Mouse (Mus musculus) limb, embryonic 11.5 days (tissue): ENCODE measurements around the gene Dock1. TPM values are rescaled to one million over a fixed set of nuclear protein-coding genes. Genes with fewer than 3 reads are reported as not detected.

Source experiments
- ATAC-seq: fragments of 200-750 bp; cut with Nextera tagmentation; 2 replicates; pipeline ENCODE4 v1.8.0; 2017; ENCODE audit warnings: low read depth; ENCODE audit not compliant: insufficient number of reproducible peaks, low FRiP score, low TSS enrichment
- DNase-seq: peaks from one replicate; pipeline ENCODE4 v3.0.0-alpha.2; 2015; ENCODE audit warnings: low spot score
- H3K27ac ChIP-seq: fragments of 300-500 bp; sonication (generic); replicated peaks from 2 replicates; pipeline ENCODE4 v1.5.1; 2014; ENCODE audit warnings: low read depth, mild to moderate bottlenecking, low read length
- H3K27me3 ChIP-seq: fragments of 300-500 bp; sonication (generic); 2 replicates; pipeline ENCODE4 v1.6.1; 2014; ENCODE audit warnings: mild to moderate bottlenecking, low read length, mixed read lengths; ENCODE audit not compliant: control insufficient read depth, insufficient read depth
- H3K36me3 ChIP-seq: fragments of 300-500 bp; sonication (generic); 2 replicates; pipeline ENCODE4 v1.6.1; 2014; ENCODE audit warnings: mild to moderate bottlenecking, low read length, moderate library complexity, mixed read lengths; ENCODE audit not compliant: control insufficient read depth, insufficient read depth
- H3K4me1 ChIP-seq: fragments of 300-500 bp; sonication (generic); 2 replicates; pipeline ENCODE4 v1.6.1; 2014; ENCODE audit warnings: low read length, mixed read lengths; ENCODE audit not compliant: control insufficient read depth, insufficient read depth
- H3K4me2 ChIP-seq: fragments of 300-500 bp; sonication (generic); 2 replicates; pipeline ENCODE4 v1.6.1; 2014; ENCODE audit warnings: low read depth, mild to moderate bottlenecking, moderate library complexity; ENCODE audit not compliant: severe bottlenecking
- H3K4me3 ChIP-seq: fragments of 300-500 bp; sonication (generic); 2 replicates; pipeline ENCODE4 v1.5.1; 2014; ENCODE audit warnings: low read depth, low read length
- H3K9ac ChIP-seq: fragments of 300-500 bp; sonication (generic); 2 replicates; pipeline ENCODE4 v1.6.1; 2014; ENCODE audit warnings: mild to moderate bottlenecking, low read length
- H3K9me3 ChIP-seq: fragments of 300-500 bp; sonication (generic); 2 replicates; pipeline ENCODE4 v1.6.1; 2016; ENCODE audit warnings: low read length; ENCODE audit not compliant: control insufficient read depth
- WGBS: fragments of 180-500 bp; shearing (Covaris S2); extraction: QIAGEN DNeasy Blood & Tissue Kit; methylation state at CpG from one replicate; pipeline ENCODE4 v1.1.7; 2014; 5-methylcytosine and 5-hydroxymethylcytosine counted together
- polyA plus RNA-seq: library from polyadenylated mRNA; unstranded; fragments of >200 nt; fragmentation: Nextera tagmentation; extraction: Ambion mirVana; gene quantifications from 2 replicates; pipeline ENCODE4 v1.2.1, GENCODE M21; 2014

The Dock1 gene
- polyA plus RNA-seq, 1 experiment from 2014 or later, result 42.7 TPM

GRCm38 (mm10) chr7:134700001-134700400 is 29.5 kb downstream of the Dock1 start:
- no peak for ATAC-seq

DNA sequence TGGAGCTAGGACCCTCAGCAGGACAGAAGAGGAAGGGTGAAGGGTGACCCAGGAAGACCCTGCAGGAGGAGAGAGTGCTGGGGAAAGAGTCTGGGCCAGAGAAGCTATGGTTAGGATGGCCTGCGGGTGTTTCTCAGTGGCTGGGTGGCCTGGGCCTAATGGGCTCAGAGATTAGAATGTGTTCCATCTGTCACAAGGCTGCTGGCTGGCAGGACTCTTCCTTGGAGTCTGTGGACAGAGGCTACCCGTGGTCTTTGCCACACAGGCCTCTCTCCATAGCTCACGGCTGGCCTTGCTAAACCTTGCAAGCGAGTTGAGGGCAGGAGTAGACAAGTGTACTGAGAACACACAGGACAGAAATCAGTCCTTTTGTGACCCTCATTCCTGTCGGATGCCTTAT is 32.0 kb downstream of the Dock1 start:
- H3K27me3 ChIP-seq, result no peaks in the 10 kb centered on the region
- ATAC-seq (no peak), DNase-seq (no peak)
- H3K9me3 ChIP-seq, result no peaks in the 10 kb centered on the region
- H3K36me3 ChIP-seq, result no peaks in the 10 kb centered on the region
- no peak overlapping the region for H3K4me2 ChIP-seq
- no peak overlapping the region for H3K4me3 ChIP-seq
- H3K4me1 ChIP-seq, result peaks cover 7% of the 10 kb centered on the region; the same call in 1 of the 2 replicates
- WGBS, result 67% methylated on average over 5 of the region's 5 CpGs
- H3K27ac ChIP-seq, result no peak overlapping the region
- H3K9ac ChIP-seq, result no peak overlapping the region

More at GRCm38 (mm10) chr7:134700001-134700400, 29.5 kb downstream of the Dock1 start:
- Histone ChIP-seq H3K4me2 (no peak overlapping the region), H3K9ac (no peak overlapping the region), H3K4me3 (no peak overlapping the region), H3K4me1 (peaks cover under 1% of the 10 kb centered on the region; the same call in 1 of the 2 replicates), H3K9me3 (no peaks in the 10 kb centered on the region), H3K27me3 (no peaks in the 10 kb centered on the region), H3K27ac (no peak overlapping the region), H3K36me3 (no peaks in the 10 kb centered on the region)
- 87% methylated on average over 5 of the region's 5 CpGs for whole genome bisulfite sequencing
- DNase-seq, result no peak

DNA sequence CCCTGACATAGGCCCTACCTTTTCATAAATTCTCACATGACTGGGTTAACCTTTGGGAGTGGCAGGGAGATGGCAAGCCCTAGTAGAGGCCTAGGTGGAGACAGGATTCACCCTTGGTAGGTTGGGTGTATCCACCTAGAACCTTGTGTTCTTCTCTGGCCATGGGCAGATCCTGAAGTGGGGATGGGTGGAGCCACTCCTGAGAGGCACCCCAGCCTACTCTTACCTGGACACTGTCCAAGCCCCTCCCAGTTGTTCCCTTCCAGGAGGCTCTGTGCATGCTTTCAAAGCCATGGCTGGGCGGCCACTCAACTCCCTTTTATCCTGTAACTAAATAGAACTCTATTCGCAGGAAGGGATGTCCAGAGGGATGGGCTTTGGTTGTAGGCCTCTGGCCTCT is 33.2 kb downstream of the Dock1 start:
- Histone ChIP-seq H3K27me3 (no peaks in the 10 kb centered on the region), H3K27ac (no peak overlapping the region), H3K9ac (no peak overlapping the region), H3K36me3 (no peaks in the 10 kb centered on the region), H3K4me1 (peaks cover 8% of the 10 kb centered on the region; the same call in 1 of the 2 replicates), H3K4me2 (no peak overlapping the region), H3K4me3 (no peak overlapping the region), H3K9me3 (no peaks in the 10 kb centered on the region)
- 95% methylated on average over 2 of the region's 2 CpGs for WGBS
- no peak for ATAC-seq
- DNase-seq, result no peak

GRCm38 (mm10) chr7:134709226-134709853 is 38.9 kb downstream of the Dock1 start:
- H3K4me2 ChIP-seq, result no peak overlapping the region
- no peaks in the 10 kb centered on the region for H3K36me3 ChIP-seq
- 34% methylated on average over 5 of the region's 5 CpGs for WGBS
- H3K4me3 ChIP-seq, result no peak overlapping the region
- no peaks in the 10 kb centered on the region for H3K9me3 ChIP-seq
- H3K27me3 ChIP-seq, result no peaks in the 10 kb centered on the region
- peaks cover 13% of the 10 kb centered on the region; the same call in 1 of the 2 replicates for H3K4me1 ChIP-seq
- H3K27ac ChIP-seq, result no peak overlapping the region
- ATAC-seq, result no peak
- H3K9ac ChIP-seq, result no peak overlapping the region
- no peak for DNase-seq

DNA sequence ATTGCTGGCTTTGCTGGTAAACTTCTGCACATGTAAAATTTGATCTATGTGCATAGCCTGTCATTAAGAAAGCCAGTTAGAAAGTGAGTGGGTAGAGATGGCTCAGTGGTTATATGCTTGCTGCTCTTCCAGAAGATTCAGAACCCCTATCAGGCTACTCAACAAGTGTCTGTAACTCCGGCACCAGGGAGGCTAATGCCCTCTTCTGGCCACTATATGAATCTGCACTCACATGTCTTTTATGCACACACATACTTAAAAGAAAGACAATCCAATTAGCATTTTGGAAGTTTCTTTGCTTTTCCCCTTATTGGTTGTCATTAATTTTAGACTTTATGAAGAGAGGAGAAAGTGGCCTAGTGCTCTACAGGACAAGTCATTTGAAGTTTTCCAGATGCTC is 41.1 kb downstream of the Dock1 start:
- Histone ChIP-seq H3K4me1 (0 out of 2 replicates have a peak, but pooled peaks cover 6% of the 10 kb centered on the region), H3K27me3 (no peaks in the 10 kb centered on the region), H3K4me3 (no peak overlapping the region), H3K27ac (no peak overlapping the region), H3K36me3 (no peaks in the 10 kb centered on the region), H3K9ac (no peak overlapping the region), H3K4me2 (no peak overlapping the region), H3K9me3 (no peaks in the 10 kb centered on the region)
- ATAC-seq, result no peak
- WGBS, result 96% methylated on average over 1 of the region's 1 CpGs
- DNase-seq, result no peak

DNA sequence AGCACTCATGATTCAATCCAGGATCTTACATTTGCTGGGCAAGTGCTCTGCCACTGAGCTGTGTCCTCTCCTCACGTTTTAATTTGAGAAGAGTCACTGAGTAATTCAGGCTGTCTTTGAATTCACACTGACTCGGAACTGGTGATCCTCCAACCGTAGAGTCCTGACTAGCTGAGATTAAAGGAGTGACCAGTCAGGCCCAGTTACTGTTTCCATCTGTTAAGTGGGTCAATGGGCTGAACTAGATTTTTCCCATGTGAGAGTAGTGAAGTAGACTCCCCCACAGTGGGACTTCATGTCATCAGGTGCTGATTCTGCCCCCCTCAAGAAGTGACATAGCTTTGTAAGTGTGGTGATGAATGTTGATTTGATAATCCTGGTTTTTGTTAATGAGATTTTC is 49.0 kb downstream of the Dock1 start:
- no peak overlapping the region for H3K27ac ChIP-seq
- no peaks in the 10 kb centered on the region for H3K9me3 ChIP-seq
- no peaks in the 10 kb centered on the region for H3K27me3 ChIP-seq
- H3K9ac ChIP-seq, result no peak overlapping the region
- ATAC-seq, result no peak
- 88% methylated on average over 3 of the region's 3 CpGs for WGBS
- DNase-seq, result no peak
- no peaks in the 10 kb centered on the region; the same call in 1 of the 2 replicates for H3K36me3 ChIP-seq
- H3K4me1 ChIP-seq, result no peaks in the 10 kb centered on the region
- H3K4me3 ChIP-seq, result no peak overlapping the region
- no peak overlapping the region for H3K4me2 ChIP-seq

DNA sequence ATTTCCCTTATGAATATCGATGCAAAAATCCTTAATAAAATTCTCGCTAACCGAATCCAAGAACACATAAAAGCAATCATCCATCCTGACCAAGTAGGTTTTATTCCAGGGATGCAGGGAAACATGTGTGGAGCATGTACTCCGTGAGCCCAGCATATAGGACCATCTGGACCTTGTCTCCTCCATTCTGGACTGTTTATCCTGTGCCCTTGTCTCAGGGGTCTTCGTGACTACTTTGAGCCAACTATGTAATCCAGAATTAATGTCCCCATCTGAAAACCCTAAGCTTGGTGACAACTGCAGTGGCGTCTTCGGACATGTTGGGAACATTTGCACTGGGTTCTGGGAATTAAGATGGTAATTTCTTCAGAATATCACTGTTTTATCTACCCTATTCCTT is 51.9 kb downstream of the Dock1 start:
- 95% methylated on average over 7 of the region's 7 CpGs for WGBS
- Histone ChIP-seq H3K36me3 (no peaks in the 10 kb centered on the region; the same call in 1 of the 2 replicates), H3K27ac (no peak overlapping the region), H3K27me3 (no peaks in the 10 kb centered on the region), H3K9ac (no peak overlapping the region), H3K9me3 (no peaks in the 10 kb centered on the region), H3K4me1 (no peaks in the 10 kb centered on the region), H3K4me3 (no peak overlapping the region), H3K4me2 (no peak overlapping the region)
- ATAC-seq, result no peak
- DNase-seq, result no peak

GRCm38 (mm10) chr7:134722955-134723354 is 52.5 kb downstream of the Dock1 start:
- WGBS, result 83% methylated on average over 9 of the region's 9 CpGs
- ATAC-seq, result no peak

GRCm38 (mm10) chr7:134723509-134723908 is 53.1 kb downstream of the Dock1 start:
- no peaks in the 10 kb centered on the region for H3K4me1 ChIP-seq
- no peaks in the 10 kb centered on the region for H3K9me3 ChIP-seq
- H3K4me2 ChIP-seq, result no peak overlapping the region
- no peak overlapping the region for H3K27ac ChIP-seq
- H3K9ac ChIP-seq, result no peak overlapping the region
- ATAC-seq, result no peak
- no peaks in the 10 kb centered on the region; the same call in 1 of the 2 replicates for H3K36me3 ChIP-seq
- 85% methylated on average over 5 of the region's 5 CpGs for WGBS
- DNase-seq, result no peak
- H3K27me3 ChIP-seq, result no peaks in the 10 kb centered on the region
- H3K4me3 ChIP-seq, result no peak overlapping the region

More at GRCm38 (mm10) chr7:134722955-134723354, 52.5 kb downstream of the Dock1 start:
- DNase-seq, result no peak
- H3K9me3 ChIP-seq, result no peaks in the 10 kb centered on the region
- H3K9ac ChIP-seq, result no peak overlapping the region
- no peaks in the 10 kb centered on the region; the same call in 1 of the 2 replicates for H3K36me3 ChIP-seq
- no peaks in the 10 kb centered on the region for H3K4me1 ChIP-seq
- no peak overlapping the region for H3K4me2 ChIP-seq
- no peaks in the 10 kb centered on the region for H3K27me3 ChIP-seq
- no peak overlapping the region for H3K4me3 ChIP-seq
- no peak overlapping the region for H3K27ac ChIP-seq
